Mouse (Mus musculus): ENCODE results near the gene Srr.
A peak's percentile ranks its signal among the peaks of the same experiment; 100 is the strongest.

Srr gene

DNA sequence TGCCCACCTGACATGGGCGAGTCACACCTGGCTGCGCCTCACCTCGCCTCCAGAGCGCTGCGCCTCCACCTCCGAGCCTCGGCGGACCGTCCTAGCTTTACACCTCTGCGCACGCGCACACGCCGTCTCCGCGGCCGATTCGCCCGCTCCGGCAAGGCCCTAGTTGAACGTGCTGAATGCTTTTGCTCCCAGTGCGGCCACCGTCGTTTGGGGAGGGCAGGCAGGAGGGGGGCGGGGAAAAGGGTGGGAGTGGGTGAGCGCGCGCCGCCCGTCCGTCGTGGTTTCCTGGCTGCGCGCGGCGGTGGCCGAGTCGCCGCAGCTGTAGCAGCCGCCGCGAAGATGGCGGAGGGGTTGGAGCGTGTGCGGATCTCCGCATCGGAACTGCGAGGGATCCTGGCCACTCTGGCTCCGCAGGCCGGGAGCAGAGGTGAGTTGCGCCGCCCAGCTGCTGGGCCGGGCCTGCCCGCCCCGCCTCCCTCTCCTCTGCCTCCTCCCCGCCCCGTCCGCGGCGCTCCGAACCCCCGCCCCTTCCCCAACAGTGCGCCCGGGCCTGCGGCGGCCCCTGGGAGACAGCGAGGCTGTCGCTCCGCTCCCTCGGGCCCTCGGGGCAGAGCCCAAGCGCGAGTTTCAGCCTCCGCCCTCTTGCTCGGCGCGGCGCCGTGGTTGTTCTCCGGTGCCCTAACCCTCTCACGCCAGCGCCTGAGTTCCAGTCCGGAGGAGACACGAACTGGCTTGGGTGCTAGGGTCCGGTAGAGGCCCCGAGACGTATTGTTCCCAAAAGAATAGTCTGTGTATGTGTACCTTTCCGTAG, at the start of gene Srr, which contains the start of gene Smg6:
Gene Srr, minus strand, starts transcription at position 372 of the 811 bp plus-strand sequence.
Gene Smg6, plus strand, starts transcription at position 247 of the 811 bp plus-strand sequence.
- peak; percentile 95 for DNase-seq

DNA sequence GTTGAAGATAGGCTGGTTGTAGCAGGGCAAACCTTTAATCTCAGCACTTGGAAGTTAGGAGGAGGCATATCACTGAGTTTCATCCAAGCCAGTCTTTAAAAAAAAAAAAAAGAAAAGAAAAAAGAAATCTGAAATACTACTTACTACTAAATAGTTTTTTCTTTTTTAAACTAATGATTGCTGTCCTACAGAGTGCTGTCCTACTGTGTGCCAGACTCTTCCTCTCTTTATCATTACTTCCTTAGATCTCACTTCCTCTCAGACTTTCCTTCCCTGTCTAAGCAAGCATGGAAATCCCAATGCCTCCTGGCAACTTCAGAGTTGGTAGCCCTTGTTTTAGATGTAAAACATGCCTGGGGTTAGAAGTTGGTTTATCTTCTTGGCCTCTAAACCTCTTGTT, 48.9 kb upstream of the Srr start:
- DNase-seq = no peak

DNA sequence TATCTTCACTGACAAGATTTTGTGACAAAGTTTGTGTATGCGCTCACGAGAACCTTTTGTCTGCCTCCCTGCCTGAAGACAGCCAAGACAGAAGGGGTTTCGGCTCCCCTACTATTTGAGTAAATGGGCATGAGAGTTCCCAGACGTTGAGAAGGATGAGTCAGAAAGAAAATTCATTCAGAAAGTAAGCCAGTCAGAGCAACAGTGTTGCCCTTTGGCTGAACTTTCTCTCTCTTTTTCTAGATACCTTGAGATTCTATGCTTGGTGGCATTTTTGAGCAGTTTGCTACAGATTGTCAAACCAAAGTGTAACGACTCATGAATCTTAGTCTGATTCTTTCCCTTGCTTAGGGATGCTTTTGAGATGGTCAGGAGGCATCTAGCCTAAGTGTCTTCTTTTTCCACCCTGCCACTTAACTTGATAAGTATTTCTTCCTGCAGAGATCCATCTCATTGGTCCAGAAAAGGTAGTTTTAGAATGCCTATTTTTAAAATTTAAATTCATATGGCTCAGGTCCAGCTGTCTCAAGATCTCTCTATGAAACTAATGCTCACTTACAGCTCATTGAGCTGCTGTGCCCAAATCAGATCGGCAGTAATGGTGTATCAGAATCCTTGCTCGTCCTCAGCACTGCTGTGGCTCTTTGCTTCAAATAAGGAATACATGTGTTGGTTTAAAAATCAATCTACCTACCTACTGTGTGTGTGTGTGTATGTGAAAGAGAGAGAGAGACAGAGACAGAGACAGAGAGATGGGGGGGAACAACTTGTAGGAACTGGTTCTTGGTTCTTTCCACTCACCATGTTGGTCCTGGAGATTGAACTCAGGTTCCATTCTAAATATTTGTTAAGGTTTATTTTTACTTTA, 47.8 kb upstream of the Srr start:
- DNase-seq = no peak

DNA sequence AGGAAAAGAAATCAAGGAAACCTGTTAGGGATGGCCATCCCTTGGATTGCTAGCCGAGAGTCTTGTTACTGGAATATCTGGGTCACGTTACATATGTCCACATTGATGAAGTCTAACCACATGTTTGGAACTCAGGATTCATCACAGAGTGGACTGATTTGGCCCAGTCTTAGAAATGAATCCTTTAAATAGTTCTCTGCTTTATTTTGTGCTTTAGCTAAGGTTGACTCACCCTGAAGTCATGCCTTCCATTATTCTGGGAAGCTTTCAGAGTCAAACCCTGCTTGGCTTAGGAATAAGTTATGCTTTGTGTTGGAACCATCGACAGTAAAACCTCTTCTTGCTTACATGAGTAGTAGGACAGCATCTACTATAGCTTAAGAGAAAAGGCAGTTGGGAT, 39.8 kb upstream of the Srr start:
- DNase-seq = no peak

DNA sequence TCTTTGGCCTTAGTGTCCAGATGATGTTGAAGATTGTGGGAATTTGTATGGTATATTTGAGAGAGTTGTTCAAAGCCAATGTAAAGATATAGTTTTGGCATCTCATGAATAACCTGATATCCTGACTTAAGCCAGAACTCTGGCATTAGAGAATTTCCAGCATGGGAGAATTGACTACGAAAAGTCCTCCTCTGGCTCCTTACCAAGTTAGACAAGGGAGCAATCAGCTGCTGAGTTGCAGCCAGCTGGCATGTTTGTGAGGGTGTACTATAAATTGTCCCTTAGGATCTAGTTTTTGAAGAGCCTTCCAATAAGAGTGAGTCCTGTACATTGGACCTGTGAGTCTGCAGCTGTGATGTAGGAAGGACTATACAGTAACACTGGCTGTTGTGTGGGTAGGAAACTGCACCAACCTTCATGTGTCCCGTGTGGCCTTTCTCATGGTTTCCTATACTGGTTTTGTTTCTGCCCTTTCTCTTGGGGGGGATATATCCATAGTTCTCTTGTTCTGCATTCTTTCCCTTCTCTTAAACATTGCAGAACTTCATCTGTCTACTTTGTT, 37.2 kb upstream of the Srr start:
- peak; percentile 10 for DNase-seq

DNA sequence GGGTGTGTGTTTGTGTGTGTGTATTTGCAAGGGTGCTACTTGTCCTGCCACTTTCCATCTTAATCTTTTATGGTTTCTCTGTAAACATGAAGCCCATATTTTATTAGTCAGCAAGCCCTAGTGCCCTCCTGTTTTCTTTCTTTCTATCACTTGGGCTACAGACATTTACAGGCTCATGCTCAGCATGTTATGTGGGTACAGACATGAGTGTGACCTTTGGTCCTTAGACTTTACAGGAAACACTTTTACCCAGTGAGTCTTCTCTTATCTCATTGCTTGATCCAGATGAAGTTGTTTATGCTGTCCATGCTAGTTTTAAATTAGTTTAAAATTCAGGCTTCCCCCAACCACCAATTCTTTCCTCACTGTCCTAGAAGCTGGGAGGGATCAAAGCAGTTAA, 36.2 kb upstream of the Srr start:
- DNase-seq = no peak

DNA sequence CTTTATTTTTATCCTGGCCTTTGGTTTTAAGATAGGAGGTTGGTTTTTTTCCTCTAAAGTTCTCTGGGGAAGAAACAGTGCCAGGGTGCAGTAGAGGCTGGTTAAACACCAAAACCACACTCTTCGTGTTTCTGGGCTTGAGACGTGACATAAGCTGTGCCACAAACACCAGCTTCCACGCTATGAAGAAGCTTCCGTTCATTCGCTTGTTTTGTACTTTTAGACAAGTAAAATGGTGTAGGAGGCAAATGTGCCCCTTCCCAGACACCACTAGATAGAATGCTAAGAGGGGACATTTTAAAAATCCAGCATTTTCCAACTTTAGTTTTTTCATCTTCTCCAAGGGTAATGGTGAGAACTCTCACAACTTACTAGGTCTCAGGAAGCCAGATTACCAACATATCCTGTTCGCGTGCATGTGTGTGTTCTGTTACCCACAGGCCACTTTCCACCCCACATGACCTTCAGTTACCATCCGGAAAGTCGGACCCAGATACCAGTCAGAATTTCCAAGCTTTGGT, 34.3 kb upstream of the Srr start:
- DNase-seq = no peak

DNA sequence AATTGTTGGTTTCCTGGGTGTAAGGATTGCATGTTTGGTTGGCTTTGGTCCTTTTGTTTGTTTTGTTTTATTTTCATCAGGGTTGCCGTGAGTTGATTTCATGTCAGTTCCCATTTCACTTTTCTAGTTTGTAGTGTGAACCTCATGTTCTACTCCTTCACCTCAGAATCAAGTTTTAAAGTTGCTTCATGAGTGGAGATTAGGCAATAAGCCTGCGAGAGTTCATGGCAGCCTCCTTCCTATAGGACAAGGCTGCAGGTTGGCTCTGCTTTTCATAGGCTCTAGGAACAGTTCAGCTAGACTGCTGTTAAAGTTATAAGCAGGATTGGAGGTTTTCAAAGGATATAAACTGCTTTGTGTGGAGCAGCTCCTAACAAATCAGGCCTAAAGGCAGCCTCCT, 33.8 kb upstream of the Srr start:
- no peak for DNase-seq

DNA sequence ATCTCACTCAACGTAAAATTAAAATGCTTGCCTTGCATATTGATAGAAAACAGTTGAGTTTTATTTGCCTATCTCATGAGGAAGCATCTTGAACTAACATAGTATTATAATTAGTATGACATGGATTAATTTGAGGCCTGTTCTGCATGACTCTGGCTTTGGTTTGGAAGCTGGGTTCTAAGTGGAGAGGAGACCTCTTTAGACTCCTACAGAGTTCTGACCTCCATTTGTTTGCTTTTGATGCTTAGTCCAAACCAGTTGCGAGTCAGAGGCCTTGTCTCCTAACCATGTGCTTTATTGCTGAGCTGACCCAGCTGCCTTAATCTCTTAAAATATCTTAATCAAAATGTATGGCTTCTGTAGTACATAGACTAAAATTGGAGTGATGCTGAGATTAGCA, 31.9 kb upstream of the Srr start:
- DNase-seq = no peak

DNA sequence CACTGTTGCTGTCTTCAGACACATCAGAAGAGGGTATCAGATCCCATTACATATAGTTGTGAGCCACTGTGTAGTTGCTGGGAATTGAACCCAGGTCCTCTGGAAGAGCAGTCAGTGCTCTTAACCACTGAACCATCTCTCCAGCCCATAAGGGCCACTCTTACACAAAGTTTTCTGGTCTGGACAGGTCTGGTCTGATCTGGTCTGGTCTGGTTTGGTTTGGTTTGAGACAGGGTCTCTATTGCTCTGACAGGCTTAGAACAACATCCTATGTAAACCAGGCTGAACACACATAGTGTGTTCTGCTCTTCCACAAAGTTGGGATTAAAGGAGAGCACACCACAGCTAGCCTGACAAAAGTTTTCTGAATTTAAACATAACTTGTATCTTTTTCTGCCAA, 30.3 kb upstream of the Srr start:
- no peak for DNase-seq

DNA sequence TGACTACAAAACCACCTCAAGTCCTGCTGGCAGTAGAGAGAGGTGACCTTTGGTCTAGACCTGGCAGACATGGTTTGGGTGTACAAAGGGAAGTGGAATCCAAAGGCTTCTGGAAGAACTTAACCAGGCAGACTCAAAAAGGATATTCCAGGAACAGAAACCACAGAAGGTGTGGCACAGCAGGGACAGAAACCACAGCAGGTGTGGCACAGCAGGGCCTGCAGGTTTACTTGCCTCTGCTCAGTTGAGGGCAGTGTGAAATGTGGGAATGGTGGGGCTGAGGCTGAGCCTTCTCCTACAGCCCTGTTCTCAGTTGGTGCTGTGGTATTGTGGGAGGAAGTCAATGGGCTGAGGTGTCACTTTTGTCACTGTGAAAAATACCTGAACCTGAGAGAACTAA, 29.2 kb upstream of the Srr start:
- peak; percentile 46 for DNase-seq

DNA sequence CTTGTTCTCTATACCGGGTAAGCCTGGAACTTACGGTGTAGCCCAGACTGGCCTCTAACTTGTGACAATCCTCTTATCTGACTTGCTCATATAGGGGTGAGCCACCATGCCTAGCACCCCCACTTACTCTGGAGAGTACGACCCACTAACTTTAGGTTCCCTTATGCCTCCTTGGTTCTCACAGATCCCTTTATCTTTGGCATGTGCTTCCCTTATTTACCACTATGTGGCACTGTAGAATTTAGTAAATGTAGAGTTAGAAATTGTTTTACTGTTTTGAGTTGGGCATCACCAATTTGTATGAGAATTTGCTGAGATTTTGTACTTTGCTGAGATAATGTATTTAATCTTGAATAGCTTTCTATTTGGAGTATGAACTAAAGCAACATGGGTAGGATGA, 20.6 kb upstream of the Srr start:
- no peak for DNase-seq

DNA sequence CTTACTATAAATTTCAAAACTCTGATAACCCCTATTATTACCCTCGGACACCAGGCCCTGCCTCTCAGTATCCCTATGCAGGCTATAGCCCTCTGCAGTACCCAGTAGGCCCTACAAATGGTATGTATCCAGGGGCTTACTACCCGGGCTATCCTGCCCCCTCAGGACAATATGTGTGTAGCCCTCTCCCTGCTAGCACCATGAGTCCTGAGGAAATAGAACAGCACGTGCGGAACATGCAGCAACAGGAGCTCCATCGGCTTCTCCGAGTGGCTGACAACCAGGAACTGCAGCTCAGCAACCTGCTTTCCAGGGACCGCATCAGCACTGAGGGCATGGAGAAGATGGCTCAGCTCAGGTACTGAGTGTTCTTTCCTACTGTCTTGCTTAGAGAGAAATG, 4.6 kb upstream of the Srr start:
- DNase-seq = no peak

DNA sequence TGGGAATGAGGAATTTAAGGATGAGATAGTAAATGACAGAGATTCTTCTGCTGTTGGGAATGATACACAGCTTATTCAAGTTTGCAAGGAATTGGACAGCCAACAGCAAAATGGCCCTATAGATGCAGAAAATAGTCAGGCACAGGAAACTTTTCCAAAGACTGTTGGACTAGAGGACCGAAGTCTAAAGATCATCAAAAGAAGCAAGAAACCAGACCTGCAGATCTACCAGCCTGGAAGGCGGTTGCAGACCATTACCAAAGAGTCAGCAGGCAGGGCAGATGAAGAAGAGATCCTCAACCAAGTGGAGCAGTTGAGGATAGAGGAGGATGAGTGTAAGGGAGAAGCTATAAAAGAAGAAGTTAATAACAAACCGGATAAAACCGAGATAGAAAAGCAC, 3.4 kb upstream of the Srr start:
- DNase-seq = no peak

DNA sequence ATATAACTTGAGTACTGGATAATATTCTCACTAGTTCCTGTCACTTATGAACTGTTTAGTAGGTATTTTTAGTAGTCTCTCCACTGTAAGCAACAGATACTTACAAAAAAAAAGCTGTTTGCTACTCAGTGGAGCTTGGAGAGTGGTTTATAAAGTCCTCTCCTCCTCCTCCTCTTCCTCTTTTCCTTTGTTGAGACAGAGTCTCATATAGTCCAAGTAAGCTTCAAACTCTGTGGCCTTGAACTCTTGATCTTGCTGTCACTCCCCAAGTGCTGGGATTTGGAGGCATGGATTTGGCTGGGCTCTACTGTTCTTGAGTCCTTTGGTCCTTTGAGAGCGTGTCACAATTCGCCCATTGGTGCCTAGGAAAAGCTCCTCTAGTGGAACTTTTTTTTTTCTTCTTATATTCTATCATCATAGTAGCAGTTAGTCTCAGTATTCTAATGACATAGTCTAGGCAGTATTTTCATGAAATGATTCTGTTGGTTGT, 1.5 kb upstream of the Srr start:
- DNase-seq = no peak

DNA sequence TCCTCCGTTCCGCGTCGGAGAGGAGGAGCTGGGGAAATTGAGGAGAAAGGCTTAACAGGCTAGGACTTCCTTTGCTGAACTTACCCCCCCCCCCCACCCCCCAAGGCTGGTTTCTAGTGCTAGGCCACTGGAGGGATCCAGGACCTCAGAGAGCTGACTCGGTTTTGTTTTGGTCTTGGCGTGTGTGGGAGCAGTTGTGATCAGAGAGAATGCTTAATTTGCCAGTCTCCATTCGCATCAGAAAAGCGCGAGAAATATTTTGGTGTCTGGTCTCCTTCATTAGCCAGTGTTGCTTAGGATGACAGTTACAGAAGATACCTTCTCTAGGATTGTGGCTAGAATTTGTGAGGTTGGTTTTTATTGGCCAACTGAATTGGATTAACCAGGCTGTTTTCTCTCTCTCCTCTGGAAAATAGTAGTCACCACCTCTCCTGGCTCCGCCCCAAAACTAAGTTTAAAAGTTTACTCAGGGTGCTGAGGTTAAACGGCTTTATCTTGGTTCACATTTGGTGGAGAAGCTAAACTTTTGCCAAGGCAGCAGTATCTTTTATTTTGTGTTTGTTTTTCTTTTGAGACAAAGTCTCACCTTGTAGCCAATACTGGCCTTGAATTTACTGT, 749 bp upstream of the Srr start:
- DNase-seq = peak; percentile 40

DNA sequence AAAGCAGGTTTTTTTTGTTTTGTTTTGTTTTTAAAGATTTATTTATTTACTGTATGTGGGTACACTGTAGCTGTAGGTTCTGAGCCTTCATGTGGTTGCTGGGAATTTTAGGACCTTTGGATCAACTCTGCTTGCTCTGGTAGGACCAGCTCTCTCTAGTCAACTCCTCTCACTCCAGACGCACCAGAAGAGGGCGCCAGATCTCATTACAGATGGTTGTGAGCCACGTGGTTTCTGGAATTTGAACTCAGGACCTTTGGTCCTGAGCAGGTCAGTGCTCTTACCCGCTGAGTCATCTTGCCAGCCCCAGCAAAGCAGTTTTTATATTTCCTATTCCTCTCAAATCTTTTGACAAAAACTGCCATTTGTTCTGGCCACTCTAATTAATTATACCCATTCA, 1.6 kb downstream of the Srr start:
- no peak for DNase-seq

DNA sequence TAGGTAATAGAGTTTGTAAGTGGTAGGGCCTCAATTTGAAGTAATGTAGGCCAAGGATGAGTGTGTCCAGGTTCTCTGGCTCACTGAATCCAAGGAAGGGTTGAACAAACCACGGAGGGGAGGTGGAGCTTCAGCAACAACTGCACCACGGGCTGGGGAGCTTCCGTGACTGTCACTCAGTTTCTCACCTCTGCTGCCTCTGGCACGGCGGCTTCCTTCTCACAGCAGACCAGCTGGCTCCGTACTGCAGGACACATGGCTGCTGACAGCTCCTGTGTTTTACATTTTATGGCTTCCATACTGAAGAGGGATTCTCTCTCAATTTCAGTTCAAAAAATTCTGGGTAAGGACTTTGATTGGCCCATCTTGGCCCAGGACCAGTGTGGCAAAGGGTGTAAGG, 6.5 kb downstream of the Srr start:
- DNase-seq = no peak

DNA sequence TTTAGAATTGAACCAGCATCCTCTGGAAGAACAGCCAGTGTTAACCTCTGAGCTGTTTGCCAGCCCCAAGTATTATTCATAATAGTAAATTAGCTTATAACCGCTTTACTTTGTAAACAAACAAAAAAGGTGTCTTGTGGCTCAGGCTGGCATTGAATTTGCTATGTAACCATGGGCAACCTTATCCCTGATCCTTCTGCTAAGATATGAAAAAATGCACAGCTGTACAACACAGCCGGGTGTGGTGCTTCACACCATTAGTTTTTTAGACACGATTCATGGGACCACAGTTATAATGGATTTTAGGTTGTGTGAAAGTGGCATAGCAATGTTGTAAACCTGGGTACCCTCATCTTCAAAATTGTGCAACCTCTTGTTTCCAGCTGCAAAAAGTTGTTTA, 13.3 kb downstream of the Srr start:
- DNase-seq = no peak

DNA sequence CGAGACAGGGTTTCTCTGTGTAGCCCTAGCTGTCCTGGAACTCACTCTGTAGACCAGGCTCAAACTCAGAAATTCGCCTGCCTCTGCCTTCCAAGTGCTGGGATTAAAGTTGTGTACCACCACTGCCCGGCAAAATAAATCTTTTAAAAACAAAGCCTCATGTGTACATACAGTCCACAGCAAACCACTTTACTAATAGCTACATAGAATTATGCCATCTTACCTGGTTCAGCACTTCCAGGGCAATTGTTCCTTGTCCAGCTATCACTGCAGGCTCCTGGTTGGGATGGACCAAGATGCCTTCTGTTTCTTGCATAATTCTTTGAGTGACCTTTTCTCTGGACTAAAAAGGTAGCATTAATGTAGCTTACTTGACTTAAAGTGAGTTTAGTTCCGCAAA, 15.8 kb downstream of the Srr start:
- DNase-seq = no peak

DNA sequence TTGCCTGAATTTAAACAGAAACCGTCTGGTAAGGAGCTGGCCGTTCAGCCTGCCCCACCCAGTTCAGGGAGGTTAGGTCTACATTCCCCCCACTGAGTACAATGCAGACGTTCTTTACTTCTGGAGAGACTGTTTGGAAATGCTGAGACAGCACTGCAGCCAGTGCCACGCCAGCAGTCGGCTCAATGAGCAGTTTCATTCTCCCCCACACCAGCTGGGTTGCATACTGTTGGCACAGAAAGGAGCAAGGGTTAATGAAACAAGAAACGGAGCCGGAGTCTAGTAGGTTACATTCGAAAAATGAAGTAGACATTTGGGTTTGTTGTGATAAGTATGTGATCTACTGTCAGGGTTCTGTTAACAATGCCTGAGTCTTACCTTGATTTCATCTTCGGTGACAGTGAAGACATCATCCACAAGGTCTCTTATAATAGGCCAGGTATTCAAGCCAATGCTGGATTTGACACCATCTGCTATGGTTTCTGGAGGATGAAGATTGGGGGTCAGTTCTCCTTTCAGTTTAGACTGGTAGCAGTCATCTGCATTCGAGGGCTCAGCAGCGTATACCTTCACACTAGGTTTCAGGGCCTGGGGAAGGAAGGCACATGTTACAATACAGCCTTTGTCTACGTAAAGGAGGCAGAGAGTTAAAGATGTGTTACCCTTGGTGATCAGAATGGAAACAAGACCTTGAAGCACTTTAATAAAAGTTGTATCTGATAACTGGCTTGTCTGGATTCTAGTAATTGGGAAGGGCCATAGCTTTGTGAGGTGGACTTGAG, 16.9 kb downstream of the Srr start:
- no peak for DNase-seq

DNA sequence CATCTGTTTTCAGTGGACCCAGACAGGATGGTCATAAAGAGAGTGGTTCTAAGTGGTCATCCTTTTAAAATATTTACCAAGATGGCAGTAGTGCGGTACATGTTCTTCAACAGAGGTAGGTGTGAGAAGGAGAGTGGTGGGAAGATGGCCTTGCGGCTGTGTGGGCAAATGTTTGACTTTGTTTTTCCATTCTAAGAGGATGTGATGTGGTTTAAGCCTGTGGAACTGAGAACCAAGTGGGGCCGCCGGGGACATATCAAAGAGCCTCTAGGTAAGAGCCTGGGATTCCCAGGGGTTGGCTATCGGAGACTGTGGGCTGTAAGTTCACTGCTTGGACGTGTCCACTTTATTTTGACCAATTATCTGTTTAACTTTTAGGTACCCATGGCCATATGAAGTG, 17.9 kb downstream of the Srr start:
- no peak for DNase-seq

All from cerebellum, adult 9-11 months (tissue).